Comparison of ENCODE assay signal across 8 mouse cellular contexts in the genomic region with DNA sequence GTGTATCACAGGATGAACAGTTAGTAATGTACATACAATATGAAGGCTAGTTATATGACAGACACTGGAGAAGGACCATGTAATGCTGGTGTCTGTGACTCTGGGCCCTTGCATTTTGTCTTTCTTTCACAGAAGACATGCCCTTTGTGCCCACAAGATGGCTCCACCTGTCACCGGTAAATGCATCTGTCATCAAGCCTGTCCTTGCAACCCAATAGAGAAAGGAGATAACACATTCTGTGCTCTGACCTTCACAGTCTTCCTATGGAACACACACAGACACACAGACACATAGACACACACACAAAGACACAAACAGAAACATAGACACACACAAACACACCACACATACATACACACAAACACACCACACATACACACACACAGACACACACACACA.
DNase-seq lines count a peak whose midpoint lies in the region; ATAC-seq lines count a peak whose summit lies in the region.
"Had no signal": no experiment of that assay in that cellular context is flagged by ENCODE, and none has a peak within 500 bp of the region (broad histone marks: within the 10 kb centered on the region; RNA-seq: fewer than 3 reads in every experiment).

No protein-coding gene starts in this region.

- intact Hi-C loops in left cerebral cortex, postnatal 10 days (cut with DNase I), result no loop called here

- no peaks in the 10 kb centered on the region for H3K4me1 ChIP-seq in kidney, embryonic 15.5 days

- no peaks in the 10 kb centered on the region for H3K9me3 ChIP-seq in kidney, embryonic 15.5 days (replicated peaks)

- ATAC-seq in kidney, embryonic 15.5 days (replicated peaks; ENCODE audit: low FRiP score), result no peak

- H3K4me2 ChIP-seq in kidney, embryonic 15.5 days, result no peak overlapping the region

- H3K9ac ChIP-seq in kidney, embryonic 15.5 days, result no peak overlapping the region

- H3K4me3 ChIP-seq in kidney, embryonic 15.5 days (replicated peaks), result no peak overlapping the region

- no peaks in the 10 kb centered on the region for H3K36me3 ChIP-seq in kidney, embryonic 15.5 days

- H3K27ac ChIP-seq in kidney, embryonic 15.5 days, result no peak overlapping the region
- H3K27ac ChIP-seq: macrophage had no signal

- DNase-seq in kidney, adult 9 months, result peak; percentile 16
- DNase-seq in Muller cell, postnatal 12 days (ENCODE audit: inconsistent ontology term), result peak; percentile 24
- peak; percentile 7 for DNase-seq in adrenal gland, postnatal 25 days
- peak; percentile 16 to 22 for DNase-seq in left cerebral cortex, postnatal 10 days (ENCODE audit: extremely low spot score in 1 of 2, low spot score in 2 of 2)
- peak; percentile 18 for DNase-seq in skeletal muscle tissue, adult 2 months (ENCODE audit: low read depth, low spot score)
- DNase-seq in cerebellum, adult 9-11 months, result no peak

- H3K27me3 ChIP-seq in kidney, embryonic 15.5 days, result no peaks in the 10 kb centered on the region

- 60% methylated on average over 1 of the region's 1 CpGs for whole genome bisulfite sequencing in kidney, embryonic 15.5 days
